Mouse (Mus musculus): ENCODE results near the gene Glis1. TPM values are rescaled to one million over a fixed set of nuclear protein-coding genes. Genes with fewer than 3 reads are reported as not detected.

The Glis1 gene
- polyA plus RNA-seq, 1 experiment from 2014 or later = 0.97 TPM

- H3K4me1 ChIP-seq (ENCODE audit: control insufficient read depth, insufficient read depth, low read length) = no peaks in the 10 kb centered on the region
- no peak overlapping the region for H3K9ac ChIP-seq (ENCODE audit: low read length)
- no peak overlapping the region for H3K4me2 ChIP-seq
- H3K4me3 ChIP-seq (ENCODE audit: low read depth, low read length) = no peak overlapping the region
- no peak for DNase-seq (ENCODE audit: low spot score, missing footprints)
- no peak for ATAC-seq (ENCODE audit: low FRiP score)
- no peak overlapping the region for H3K27ac ChIP-seq (ENCODE audit: low read depth, low read length)
- H3K36me3 ChIP-seq (ENCODE audit: control insufficient read depth, insufficient read depth, low read length) = no peaks in the 10 kb centered on the region
- 87% methylated on average over 4 of the region's 4 CpGs for WGBS
- no peaks in the 10 kb centered on the region for H3K9me3 ChIP-seq (ENCODE audit: control insufficient read depth, low read length)
- H3K27me3 ChIP-seq (ENCODE audit: control insufficient read depth, insufficient read depth, low read length) = no peaks in the 10 kb centered on the region
Measured at GRCm38 (mm10) chr4:107628226-107628625, 193.8 kb downstream of the Glis1 start.

- no peaks in the 10 kb centered on the region for H3K9me3 ChIP-seq (ENCODE audit: control insufficient read depth, low read length)
- H3K4me2 ChIP-seq = no peak overlapping the region
- ATAC-seq (ENCODE audit: low FRiP score) (no peak), DNase-seq (ENCODE audit: low spot score, missing footprints) (no peak)
- WGBS = 81% methylated on average over 17 of the region's 17 CpGs
- no peak overlapping the region for H3K9ac ChIP-seq (ENCODE audit: low read length)
- no peak overlapping the region for H3K27ac ChIP-seq (ENCODE audit: low read depth, low read length)
- no peaks in the 10 kb centered on the region for H3K4me1 ChIP-seq (ENCODE audit: control insufficient read depth, insufficient read depth, low read length)
- H3K27me3 ChIP-seq (ENCODE audit: control insufficient read depth, insufficient read depth, low read length) = no peaks in the 10 kb centered on the region
- no peaks in the 10 kb centered on the region for H3K36me3 ChIP-seq (ENCODE audit: control insufficient read depth, insufficient read depth, low read length)
- H3K4me3 ChIP-seq (ENCODE audit: low read depth, low read length) = no peak overlapping the region
Measured at GRCm38 (mm10) chr4:107628921-107629411, 194.6 kb downstream of the Glis1 start.

- no peak for DNase-seq (ENCODE audit: low spot score, missing footprints)
- WGBS = 79% methylated on average over 6 of the region's 6 CpGs
- no peak overlapping the region for H3K9ac ChIP-seq (ENCODE audit: low read length)
- ATAC-seq (ENCODE audit: low FRiP score) = no peak
- no peak overlapping the region for H3K4me3 ChIP-seq (ENCODE audit: low read depth, low read length)
- no peaks in the 10 kb centered on the region for H3K9me3 ChIP-seq (ENCODE audit: control insufficient read depth, low read length)
- no peak overlapping the region for H3K4me2 ChIP-seq
- H3K27ac ChIP-seq (ENCODE audit: low read depth, low read length) = no peak overlapping the region
- H3K36me3 ChIP-seq (ENCODE audit: control insufficient read depth, insufficient read depth, low read length) = no peaks in the 10 kb centered on the region
- no peaks in the 10 kb centered on the region for H3K27me3 ChIP-seq (ENCODE audit: control insufficient read depth, insufficient read depth, low read length)
- no peaks in the 10 kb centered on the region for H3K4me1 ChIP-seq (ENCODE audit: control insufficient read depth, insufficient read depth, low read length)
Measured at GRCm38 (mm10) chr4:107634631-107635030, 200.2 kb downstream of the Glis1 start.

DNA sequence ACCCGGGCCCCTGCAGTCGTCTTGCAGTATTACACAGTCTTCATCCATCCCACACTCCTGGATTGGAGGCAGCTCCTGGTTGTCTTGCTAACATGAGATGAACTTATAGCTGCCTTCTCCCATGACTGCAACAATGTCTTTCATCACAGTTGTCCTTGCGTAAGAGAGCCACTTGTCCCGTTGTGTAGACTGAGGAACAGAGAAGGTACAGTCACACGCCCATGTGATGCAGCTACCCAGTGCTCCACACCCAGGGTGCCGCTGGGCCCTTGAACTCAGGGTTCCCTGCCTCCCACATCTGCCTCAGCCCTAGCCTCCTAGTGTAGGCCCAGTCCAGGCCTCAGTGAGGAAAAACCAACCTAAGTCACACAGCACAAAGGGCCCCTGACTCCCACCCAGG, 201.7 kb downstream of the Glis1 start:
- H3K9ac ChIP-seq (ENCODE audit: low read length) = no peak overlapping the region
- H3K4me1 ChIP-seq (ENCODE audit: control insufficient read depth, insufficient read depth, low read length) = no peaks in the 10 kb centered on the region
- H3K4me2 ChIP-seq = no peak overlapping the region
- H3K36me3 ChIP-seq (ENCODE audit: control insufficient read depth, insufficient read depth, low read length) = no peaks in the 10 kb centered on the region
- no peak overlapping the region for H3K27ac ChIP-seq (ENCODE audit: low read depth, low read length)
- ATAC-seq (ENCODE audit: low FRiP score) (no peak), DNase-seq (ENCODE audit: low spot score, missing footprints) (no peak)
- no peaks in the 10 kb centered on the region for H3K27me3 ChIP-seq (ENCODE audit: control insufficient read depth, insufficient read depth, low read length)
- no peaks in the 10 kb centered on the region for H3K9me3 ChIP-seq (ENCODE audit: control insufficient read depth, low read length)
- H3K4me3 ChIP-seq (ENCODE audit: low read depth, low read length) = no peak overlapping the region
- 72% methylated on average over 6 of the region's 6 CpGs for WGBS

DNA sequence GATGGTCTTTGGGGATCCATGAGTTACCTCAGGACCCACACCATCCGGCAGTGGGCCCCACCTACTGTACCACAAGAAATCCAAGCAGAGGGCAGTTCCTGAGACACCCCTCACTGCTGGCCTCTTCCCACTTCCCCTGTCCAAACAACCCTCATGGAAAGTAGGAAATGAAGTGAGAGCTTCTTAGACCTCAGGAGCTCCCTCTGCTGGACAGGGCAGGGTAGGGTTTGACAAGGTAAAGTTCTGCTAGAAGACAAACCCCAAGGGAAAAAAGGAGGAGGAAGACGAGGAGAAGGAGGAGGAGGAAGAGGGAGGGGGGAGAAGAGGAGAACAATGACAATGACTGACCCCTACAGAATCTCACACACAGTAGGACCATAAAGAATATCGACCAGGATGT, 203.3 kb downstream of the Glis1 start:
- H3K27ac ChIP-seq (ENCODE audit: low read depth, low read length) = no peak overlapping the region
- no peaks in the 10 kb centered on the region for H3K27me3 ChIP-seq (ENCODE audit: control insufficient read depth, insufficient read depth, low read length)
- no peaks in the 10 kb centered on the region for H3K4me1 ChIP-seq (ENCODE audit: control insufficient read depth, insufficient read depth, low read length)
- DNase-seq (ENCODE audit: low spot score, missing footprints) (no peak), ATAC-seq (ENCODE audit: low FRiP score) (no peak)
- H3K4me3 ChIP-seq (ENCODE audit: low read depth, low read length) = no peak overlapping the region
- WGBS = 62% methylated on average over 3 of the region's 3 CpGs
- no peaks in the 10 kb centered on the region for H3K36me3 ChIP-seq (ENCODE audit: control insufficient read depth, insufficient read depth, low read length)
- H3K4me2 ChIP-seq = no peak overlapping the region
- no peak overlapping the region for H3K9ac ChIP-seq (ENCODE audit: low read length)
- no peaks in the 10 kb centered on the region for H3K9me3 ChIP-seq (ENCODE audit: control insufficient read depth, low read length)

- no peak for ATAC-seq (ENCODE audit: low FRiP score)
- no peak overlapping the region for H3K27ac ChIP-seq (ENCODE audit: low read depth, low read length)
Measured at GRCm38 (mm10) chr4:107638303-107638702, 203.9 kb downstream of the Glis1 start.

GRCm38 (mm10) chr4:107641624-107642023, 207.2 kb downstream of the Glis1 start:
- DNase-seq (ENCODE audit: low spot score, missing footprints) = no peak
- 72% methylated on average over 4 of the region's 4 CpGs for WGBS
- no peak for ATAC-seq (ENCODE audit: low FRiP score)
- Histone ChIP-seq H3K36me3 (ENCODE audit: control insufficient read depth, insufficient read depth, low read length) (no peaks in the 10 kb centered on the region), H3K27me3 (ENCODE audit: control insufficient read depth, insufficient read depth, low read length) (no peaks in the 10 kb centered on the region), H3K4me2 (no peak overlapping the region), H3K4me1 (ENCODE audit: control insufficient read depth, insufficient read depth, low read length) (peaks cover 2% of the 10 kb centered on the region; the same call in 1 of the 2 replicates), H3K9me3 (ENCODE audit: control insufficient read depth, low read length) (no peaks in the 10 kb centered on the region), H3K27ac (ENCODE audit: low read depth, low read length) (no peak overlapping the region), H3K9ac (ENCODE audit: low read length) (no peak overlapping the region), H3K4me3 (ENCODE audit: low read depth, low read length) (no peak overlapping the region)

More at GRCm38 (mm10) chr4:107638303-107638702, 203.9 kb downstream of the Glis1 start:
- no peak overlapping the region for H3K4me3 ChIP-seq (ENCODE audit: low read depth, low read length)
- H3K9me3 ChIP-seq (ENCODE audit: control insufficient read depth, low read length) = no peaks in the 10 kb centered on the region
- no peak for DNase-seq (ENCODE audit: low spot score, missing footprints)
- no peaks in the 10 kb centered on the region for H3K27me3 ChIP-seq (ENCODE audit: control insufficient read depth, insufficient read depth, low read length)
- WGBS = 88% methylated on average over 10 of the region's 10 CpGs
- H3K9ac ChIP-seq (ENCODE audit: low read length) = no peak overlapping the region
- H3K4me2 ChIP-seq = no peak overlapping the region
- no peaks in the 10 kb centered on the region for H3K36me3 ChIP-seq (ENCODE audit: control insufficient read depth, insufficient read depth, low read length)
- H3K4me1 ChIP-seq (ENCODE audit: control insufficient read depth, insufficient read depth, low read length) = peaks cover 2% of the 10 kb centered on the region; the same call in 1 of the 2 replicates

DNA sequence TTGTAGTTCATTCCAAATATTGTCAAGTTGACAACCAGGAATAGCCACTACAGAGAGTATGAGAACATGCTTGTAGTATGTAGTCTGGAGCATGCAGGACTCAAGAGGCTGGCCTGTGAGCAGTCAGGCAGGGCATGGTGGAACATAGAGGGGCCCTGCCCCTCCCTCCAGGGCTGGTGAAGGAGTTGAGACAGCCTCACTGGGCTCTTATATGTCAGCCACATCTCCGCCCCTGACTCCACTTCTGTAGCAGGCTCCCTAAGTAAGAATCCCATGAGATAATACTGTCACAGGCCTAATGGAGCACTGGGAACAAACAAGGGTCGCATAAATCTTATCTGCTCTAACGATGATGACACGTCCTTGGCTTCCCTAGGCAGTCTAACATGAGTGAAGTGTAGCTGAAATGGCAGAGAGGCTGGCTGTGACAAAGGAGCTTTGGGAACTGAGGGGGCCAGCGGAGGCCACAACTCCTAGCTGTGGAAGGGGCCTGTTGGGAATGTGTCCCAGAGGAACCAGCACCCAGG, 214.6 kb downstream of the Glis1 start:
- Histone ChIP-seq H3K9ac (ENCODE audit: low read length) (no peak overlapping the region), H3K4me1 (ENCODE audit: control insufficient read depth, insufficient read depth, low read length) (peaks cover 9% of the 10 kb centered on the region), H3K27ac (ENCODE audit: low read depth, low read length) (no peak overlapping the region), H3K4me3 (ENCODE audit: low read depth, low read length) (no peak overlapping the region), H3K27me3 (ENCODE audit: control insufficient read depth, insufficient read depth, low read length) (no peaks in the 10 kb centered on the region), H3K9me3 (ENCODE audit: control insufficient read depth, low read length) (no peaks in the 10 kb centered on the region), H3K4me2 (no peak overlapping the region), H3K36me3 (ENCODE audit: control insufficient read depth, insufficient read depth, low read length) (no peaks in the 10 kb centered on the region)
- DNase-seq (ENCODE audit: low spot score, missing footprints) (no peak), ATAC-seq (ENCODE audit: low FRiP score) (no peak)
- WGBS = 88% methylated on average over 5 of the region's 5 CpGs

GRCm38 (mm10) chr4:107651021-107651496, 216.7 kb downstream of the Glis1 start:
- Histone ChIP-seq H3K27ac (ENCODE audit: low read depth, low read length) (no peak overlapping the region), H3K9me3 (ENCODE audit: control insufficient read depth, low read length) (no peaks in the 10 kb centered on the region), H3K27me3 (ENCODE audit: control insufficient read depth, insufficient read depth, low read length) (no peaks in the 10 kb centered on the region), H3K4me2 (no peak overlapping the region), H3K4me3 (ENCODE audit: low read depth, low read length) (no peak overlapping the region), H3K4me1 (ENCODE audit: control insufficient read depth, insufficient read depth, low read length) (peaks cover 9% of the 10 kb centered on the region), H3K9ac (ENCODE audit: low read length) (no peak overlapping the region), H3K36me3 (ENCODE audit: control insufficient read depth, insufficient read depth, low read length) (no peaks in the 10 kb centered on the region)
- ATAC-seq (ENCODE audit: low FRiP score) (0 out of 2 replicates have a peak, but pooled peaks have one; percentile 49), DNase-seq (ENCODE audit: low spot score, missing footprints) (peak; percentile 91)
- 30% methylated on average over 12 of the region's 12 CpGs for WGBS

All from midbrain, embryonic 11.5 days (tissue).